Mouse (Mus musculus) heart, postnatal 0 days (tissue): ENCODE results near the gene Olfr353. TPM values are rescaled to one million over a fixed set of nuclear protein-coding genes. Genes with fewer than 3 reads are reported as not detected.

Experiments
- ATAC-seq: fragments of 200-750 bp; cut with Nextera tagmentation; 2 replicates; pipeline ENCODE4 v1.8.0; 2017; ENCODE audit warnings: low read depth, moderate number of reproducible peaks, moderate library complexity; ENCODE audit not compliant: insufficient read depth
- DNase-seq: peaks from one replicate; pipeline ENCODE4 v3.0.0-alpha.2; 2016; ENCODE audit warnings: low spot score
- H3K27ac ChIP-seq: fragments of 300-500 bp; sonication (generic); 2 replicates; pipeline ENCODE4 v1.5.1; 2014; ENCODE audit warnings: low read depth, mild to moderate bottlenecking
- H3K27me3 ChIP-seq: fragments of 300-500 bp; sonication (generic); 2 replicates; pipeline ENCODE4 v1.6.1; 2014; ENCODE audit warnings: low read length, mixed read lengths; ENCODE audit not compliant: control insufficient read depth, insufficient read depth
- H3K36me3 ChIP-seq: fragments of 300-500 bp; sonication (generic); replicated peaks from 2 replicates; pipeline ENCODE4 v1.6.1; 2014; ENCODE audit warnings: low read length, mixed read lengths; ENCODE audit not compliant: control insufficient read depth, insufficient read depth
- H3K4me1 ChIP-seq: fragments of 300-500 bp; sonication (generic); 2 replicates; pipeline ENCODE4 v1.6.1; 2014; ENCODE audit warnings: antibody characterized with exemption; ENCODE audit not compliant: control insufficient read depth, insufficient read depth
- H3K4me2 ChIP-seq: fragments of 300-500 bp; sonication (generic); 2 replicates; pipeline ENCODE4 v1.6.1; 2014; ENCODE audit warnings: low read depth, mild to moderate bottlenecking, low read length, moderate library complexity
- H3K4me3 ChIP-seq: fragments of 300-500 bp; sonication (generic); 2 replicates; pipeline ENCODE4 v1.5.1; 2014; ENCODE audit warnings: low read depth, low read length
- H3K9ac ChIP-seq: fragments of 300-500 bp; sonication (generic); replicated peaks from 2 replicates; pipeline ENCODE4 v1.6.1; 2014; ENCODE audit warnings: low read depth, low read length, mixed read lengths
- H3K9me3 ChIP-seq: fragments of 300-500 bp; sonication (generic); replicated peaks from 2 replicates; pipeline ENCODE4 v1.6.1; 2016; ENCODE audit warnings: low read length; ENCODE audit not compliant: control insufficient read depth
- CTCF ChIP-seq: IDR thresholded peaks from 2 replicates; pipeline ENCODE4 v1.5.1; 2016; ENCODE audit warnings: antibody characterized with exemption, control low read depth, low read depth
- EP300 ChIP-seq: IDR thresholded peaks from 2 replicates; pipeline ENCODE4 v1.6.1; 2016; ENCODE audit warnings: antibody characterized with exemption, low read depth
- WGBS: fragments of 180-500 bp; shearing (Covaris S2); extraction: QIAGEN DNeasy Blood & Tissue Kit; methylation state at CpG from one replicate; pipeline ENCODE4 v1.1.7; 2014; 5-methylcytosine and 5-hydroxymethylcytosine counted together
- polyA plus RNA-seq: library from polyadenylated mRNA; unstranded; fragments of >200 nt; fragmentation: Nextera tagmentation; extraction: Ambion mirVana; gene quantifications from 2 replicates; pipeline ENCODE4 v1.2.1, GENCODE M21; 2015
- total RNA-seq: library from RNA; depleted of rRNA; stranded (reverse); fragments of >200 nt; gene quantifications from 2 replicates; pipeline ENCODE4 v1.2.3, GENCODE M21; 2014; ENCODE audit warnings: low replicate concordance; rRNA removed

Gene Olfr353
- not detected in 2 replicates for total RNA-seq
- not detected in 2 replicates for polyA plus RNA-seq

DNA sequence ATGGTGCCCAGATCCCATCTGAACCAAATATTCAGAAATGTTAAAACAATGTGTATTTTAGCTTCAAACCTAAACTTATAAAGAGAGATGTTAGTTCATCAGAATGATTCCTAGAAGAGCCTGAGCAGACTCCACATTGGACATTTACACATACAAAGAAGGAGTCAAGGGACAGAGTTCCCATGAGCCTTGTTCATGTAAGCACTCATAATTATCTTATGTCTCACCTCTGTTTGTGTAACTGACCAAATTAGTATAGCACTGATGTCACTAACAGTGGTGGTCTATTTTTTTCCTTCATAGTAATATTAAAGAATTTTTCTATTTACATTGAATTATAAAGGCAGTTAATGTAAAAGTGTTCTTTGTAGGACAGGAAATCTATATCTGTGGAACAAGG lies at the start of gene Olfr353:
Gene Olfr353 (minus strand): TSS at position 101 of the 400 bp plus-strand sequence.
- Histone ChIP-seq H3K4me3 (no peak within 1 kb of the TSS), H3K36me3 (no peaks in the 10 kb centered on the region), H3K4me1 (no peaks in the 10 kb centered on the region), H3K4me2 (no peak within 1 kb of the TSS), H3K9me3 (no peaks in the 10 kb centered on the region; the same call in 1 of the 2 replicates), H3K9ac (no peak within 1 kb of the TSS), H3K27me3 (no peaks in the 10 kb centered on the region), H3K27ac (no peak within 1 kb of the TSS)
- no peak for ATAC-seq
- no peak for TF ChIP-seq EP300
- no peak for TF ChIP-seq CTCF
- DNase-seq: no peak

DNA sequence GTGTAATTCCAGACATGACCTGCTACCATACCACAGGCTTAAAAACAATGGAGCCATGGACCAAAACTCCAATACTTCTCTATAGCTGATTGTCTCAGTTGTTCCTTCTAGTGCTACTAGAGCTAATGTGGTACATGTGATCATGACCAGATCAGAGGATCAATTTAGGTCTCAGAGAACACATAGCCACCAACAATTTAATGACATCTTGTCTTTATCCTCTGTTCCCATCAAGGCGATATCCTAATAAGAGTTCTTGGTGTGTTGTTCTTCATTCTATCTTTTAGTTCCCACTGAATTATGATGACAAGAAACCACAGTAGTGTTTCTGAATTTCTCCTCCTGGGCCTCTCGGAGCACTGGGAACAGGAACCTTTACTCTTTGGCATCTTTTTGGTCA lies 44.1 kb upstream of the Olfr353 start, which contains the start of gene Olfr356:
Gene Olfr356 (plus strand): TSS at position 301 of the 400 bp plus-strand sequence.
- ATAC-seq: no peak
- Histone ChIP-seq H3K4me2 (no peak within 1 kb of the TSS), H3K36me3 (no peaks in the 10 kb centered on the region), H3K27ac (no peak within 1 kb of the TSS), H3K9me3 (0 out of 2 replicates have a peak, but pooled peaks cover 7% of the 10 kb centered on the region), H3K27me3 (no peaks in the 10 kb centered on the region), H3K4me1 (no peaks in the 10 kb centered on the region), H3K9ac (no peak within 1 kb of the TSS), H3K4me3 (no peak within 1 kb of the TSS)
- WGBS: 71% methylated on average over 2 of the region's 2 CpGs
- no peak for TF ChIP-seq EP300
- TF ChIP-seq CTCF: no peak
- no peak for DNase-seq

DNA sequence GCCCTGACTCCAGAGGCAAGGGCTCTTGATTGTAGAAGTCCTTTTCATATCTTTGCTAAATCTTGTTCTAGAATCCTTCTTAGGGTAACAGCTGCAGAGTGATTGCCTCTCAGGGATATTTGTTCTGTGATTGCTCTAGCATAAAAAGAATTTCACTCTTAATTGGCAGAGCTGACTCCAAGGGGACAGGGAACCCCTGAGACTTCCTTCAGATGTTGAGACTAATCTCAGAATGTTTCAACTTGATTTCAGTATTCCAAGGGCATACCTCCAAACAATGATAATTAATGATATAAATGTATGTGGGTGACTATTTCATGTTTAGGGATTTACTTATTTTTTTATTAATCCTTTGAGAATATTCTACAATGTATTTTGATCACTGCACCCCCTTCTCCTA lies 36.1 kb upstream of the Olfr353 start, which contains the start of gene Olfr355:
Gene Olfr355 (minus strand): TSS at position 101 of the 400 bp plus-strand sequence.
- Histone ChIP-seq H3K4me1 (no peaks in the 10 kb centered on the region), H3K36me3 (no peaks in the 10 kb centered on the region), H3K9me3 (no peaks in the 10 kb centered on the region), H3K4me2 (no peak within 1 kb of the TSS), H3K4me3 (no peak within 1 kb of the TSS), H3K27ac (no peak within 1 kb of the TSS), H3K27me3 (no peaks in the 10 kb centered on the region), H3K9ac (no peak within 1 kb of the TSS)
- DNase-seq (no peak), ATAC-seq (no peak)
- TF ChIP-seq EP300 (no peak), CTCF (no peak)

DNA sequence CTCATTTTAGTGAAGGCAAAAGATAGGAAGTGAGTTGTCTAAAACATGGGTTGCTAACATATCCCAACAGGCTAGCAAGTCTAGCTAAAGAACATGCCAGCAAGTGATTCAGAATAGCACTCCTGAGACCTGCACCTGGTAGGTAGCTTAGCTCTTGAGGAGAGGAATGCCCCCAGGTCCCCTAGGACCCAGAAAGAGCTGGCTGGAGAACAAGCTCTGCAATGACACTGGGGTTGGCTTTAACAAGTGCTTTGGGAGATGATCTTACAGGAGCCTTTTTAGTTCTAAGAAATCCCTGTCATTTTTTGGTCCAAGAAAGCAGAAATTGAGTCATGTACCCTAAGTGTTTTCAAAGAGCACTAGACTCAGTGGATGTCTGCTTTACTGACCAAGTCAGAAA lies 12.6 kb upstream of the Olfr353 start, which contains the start of gene Olfr354:
Gene Olfr354 (plus strand): TSS at position 301 of the 400 bp plus-strand sequence.
- Histone ChIP-seq H3K27me3 (no peaks in the 10 kb centered on the region), H3K36me3 (no peaks in the 10 kb centered on the region), H3K9ac (no peak within 1 kb of the TSS), H3K4me3 (no peak within 1 kb of the TSS), H3K27ac (no peak within 1 kb of the TSS), H3K4me1 (no peaks in the 10 kb centered on the region), H3K9me3 (peaks cover 5% of the 10 kb centered on the region; the same call in 1 of the 2 replicates), H3K4me2 (no peak within 1 kb of the TSS)
- no peak for ATAC-seq
- no peak for TF ChIP-seq CTCF
- TF ChIP-seq EP300: no peak
- no peak for DNase-seq

DNA sequence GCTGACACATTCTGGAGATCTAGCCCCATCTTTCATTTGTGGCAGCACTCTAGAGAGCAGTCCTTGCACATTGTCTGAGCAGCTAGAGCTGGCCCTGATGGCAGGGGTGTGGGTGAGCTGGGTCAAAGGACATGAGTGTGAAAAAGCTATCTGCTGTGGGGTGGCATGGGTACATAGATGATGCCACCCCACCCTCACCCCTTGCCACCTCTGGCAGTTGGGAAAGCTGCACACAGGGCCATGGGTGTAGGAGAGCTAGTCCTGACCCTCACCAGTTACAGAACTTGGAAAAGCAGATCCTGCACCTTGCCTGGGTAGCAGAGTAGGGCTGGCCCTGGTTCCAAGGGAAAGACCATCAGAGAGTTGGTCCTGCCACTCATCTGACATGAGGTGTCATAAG lies 4.4 kb upstream of the Olfr353 start:
- no peak for DNase-seq
- Histone ChIP-seq H3K36me3 (no peaks in the 10 kb centered on the region), H3K27ac (no peak overlapping the region), H3K4me2 (no peak overlapping the region), H3K9me3 (0 out of 2 replicates have a peak, but pooled peaks cover 10% of the 10 kb centered on the region), H3K4me3 (no peak overlapping the region), H3K9ac (no peak overlapping the region), H3K4me1 (no peaks in the 10 kb centered on the region), H3K27me3 (no peaks in the 10 kb centered on the region)
- no peak for ATAC-seq
- TF ChIP-seq EP300: no peak
- TF ChIP-seq CTCF: no peak

DNA sequence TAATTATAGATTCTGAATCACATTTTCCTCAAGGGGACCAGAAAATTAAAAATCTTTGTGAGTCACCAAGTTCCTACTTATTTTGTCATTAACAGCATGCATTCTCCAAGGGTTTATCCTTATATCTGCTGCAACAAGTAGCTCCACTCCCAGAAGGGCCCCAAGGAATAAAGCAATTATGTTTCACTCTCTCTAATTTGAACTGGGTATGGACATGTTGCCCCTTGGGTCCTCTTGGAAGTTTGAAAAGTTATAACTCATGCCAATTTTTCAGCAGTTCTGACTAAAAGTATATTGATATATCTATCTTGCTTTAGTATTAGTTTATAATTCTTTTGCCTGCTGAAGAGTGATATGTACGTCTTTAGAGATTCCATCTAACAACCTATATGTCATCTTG lies 24.6 kb downstream of the Olfr353 start, which contains the start of gene Olfr352:
Gene Olfr352 (plus strand): TSS at position 301 of the 400 bp plus-strand sequence.
- no peak for TF ChIP-seq EP300
- no peak for TF ChIP-seq CTCF
- no peak within 1 kb of the TSS for H3K4me2 ChIP-seq
- DNase-seq (no peak), ATAC-seq (no peak)
- H3K4me3 ChIP-seq: no peak within 1 kb of the TSS
- H3K9me3 ChIP-seq: peaks cover 20% of the 10 kb centered on the region; the same call in 1 of the 2 replicates
- H3K36me3 ChIP-seq: no peaks in the 10 kb centered on the region
- no peaks in the 10 kb centered on the region for H3K4me1 ChIP-seq
- H3K9ac ChIP-seq: no peak within 1 kb of the TSS
- H3K27me3 ChIP-seq: no peaks in the 10 kb centered on the region
- 63% methylated on average over 1 of the region's 1 CpGs for WGBS
- H3K27ac ChIP-seq: no peak within 1 kb of the TSS
